Mouse (Mus musculus): ENCODE results near the gene Synpo2.

Gene Synpo2

DNA sequence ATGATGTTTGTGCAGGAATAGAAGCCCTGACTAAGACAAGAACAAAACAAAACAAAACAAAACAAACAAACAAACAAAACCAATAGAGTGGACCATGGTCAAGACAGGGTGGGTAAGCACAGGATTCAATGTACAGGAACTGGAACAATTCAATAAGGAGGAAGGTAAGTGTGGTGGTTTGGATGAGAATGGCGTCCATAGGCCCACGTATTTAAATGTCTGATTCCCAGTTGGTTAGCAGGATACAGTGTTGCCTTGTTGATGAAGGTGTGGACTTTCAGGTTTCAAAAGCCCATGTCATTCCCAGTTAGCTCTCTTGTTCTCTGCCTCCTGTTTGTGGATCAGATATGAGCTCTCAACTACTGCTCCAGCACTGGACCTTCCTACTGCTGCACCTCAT lies 140.8 kb downstream of the Synpo2 start:
- DNase-seq (ENCODE audit: low read depth in 2 of 2, low spot score in 2 of 2), result no peak

- DNase-seq (ENCODE audit: low read depth in 2 of 2, low spot score in 2 of 2), result no peak
Observed at GRCm38 (mm10) chr3:123093640-123094361, 142.1 kb downstream of the Synpo2 start.

GRCm38 (mm10) chr3:123092913-123093639 lies 142.9 kb downstream of the Synpo2 start:
- DNase-seq (ENCODE audit: low read depth in 2 of 2, low spot score in 2 of 2), result no peak

- no peak for DNase-seq (ENCODE audit: low read depth in 2 of 2, low spot score in 2 of 2)
Observed at GRCm38 (mm10) chr3:123092442-123092841, 143.5 kb downstream of the Synpo2 start.

- DNase-seq (ENCODE audit: low read depth in 2 of 2, low spot score in 2 of 2), result no peak
Observed at GRCm38 (mm10) chr3:123089297-123090020, 146.5 kb downstream of the Synpo2 start.

DNA sequence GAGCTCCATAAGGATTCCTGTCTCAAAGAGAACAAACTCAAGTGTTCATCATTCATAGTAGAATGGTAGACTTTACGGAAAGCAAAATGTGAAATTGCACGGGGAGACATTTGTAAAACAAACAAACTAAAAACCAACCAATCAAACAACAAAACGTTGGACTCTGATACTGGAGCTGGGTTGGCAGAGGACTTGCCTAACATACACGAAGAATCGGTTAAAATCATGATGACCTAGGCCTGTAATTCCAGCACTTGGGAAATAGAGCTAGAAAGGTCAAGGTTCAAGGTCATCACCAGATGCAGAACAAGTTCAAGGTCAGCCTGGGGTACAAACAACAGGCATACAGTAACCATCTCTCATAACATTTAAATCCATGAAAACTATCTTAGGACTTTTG lies 147.7 kb downstream of the Synpo2 start:
- DNase-seq (ENCODE audit: low read depth in 2 of 2, low spot score in 2 of 2), result no peak

GRCm38 (mm10) chr3:123085871-123086501 lies 150.0 kb downstream of the Synpo2 start:
- no peak for DNase-seq (ENCODE audit: low read depth in 2 of 2, low spot score in 2 of 2)

DNA sequence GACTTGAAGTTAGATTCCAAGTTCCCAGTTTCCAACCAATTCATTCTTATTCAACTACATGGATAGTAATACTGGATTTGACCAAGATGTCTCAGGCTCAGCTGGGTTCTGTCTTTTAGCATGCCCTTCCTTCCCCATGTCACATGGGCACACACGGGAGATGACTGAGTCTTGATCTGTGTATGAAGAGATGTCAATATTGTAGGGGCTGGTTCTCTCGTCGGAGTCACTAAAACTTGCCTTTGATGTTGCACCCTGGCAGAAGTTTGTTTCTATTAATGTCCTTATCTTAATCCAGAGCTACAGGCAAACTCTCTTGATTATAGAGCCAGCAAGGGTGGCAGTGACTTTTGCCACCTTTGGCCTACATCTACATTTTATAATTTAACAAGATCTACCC lies 154.3 kb downstream of the Synpo2 start:
- no peak for DNase-seq (ENCODE audit: low read depth in 2 of 2, low spot score in 2 of 2)

- DNase-seq (ENCODE audit: low read depth in 2 of 2, low spot score in 2 of 2), result no peak
Observed at GRCm38 (mm10) chr3:123080943-123081342, 155.0 kb downstream of the Synpo2 start.

- DNase-seq (ENCODE audit: low read depth in 2 of 2, low spot score in 2 of 2), result no peak
Observed at GRCm38 (mm10) chr3:123080017-123080725, 155.8 kb downstream of the Synpo2 start.

- DNase-seq (ENCODE audit: low read depth in 2 of 2, low spot score in 2 of 2), result no peak
Observed at GRCm38 (mm10) chr3:123075759-123076158, 160.2 kb downstream of the Synpo2 start.

DNA sequence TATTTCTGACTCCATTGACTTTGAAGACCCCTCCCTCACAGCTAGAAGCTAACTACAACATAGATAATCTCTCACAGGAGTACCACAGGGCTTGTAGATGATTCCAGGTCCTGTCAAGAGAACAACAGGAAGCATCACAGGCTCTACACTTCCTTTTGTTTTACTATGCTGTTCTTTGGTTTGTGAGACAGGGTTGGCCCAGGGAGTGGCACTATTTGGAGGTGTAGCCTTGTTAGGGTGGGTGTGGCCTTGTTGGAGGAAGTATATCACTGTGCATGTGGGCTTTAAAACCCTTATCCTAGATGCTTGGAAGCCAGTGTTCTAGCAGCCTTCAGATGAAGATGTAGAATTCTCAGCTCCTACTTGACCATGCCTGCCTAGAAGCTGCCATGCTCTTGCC lies 160.9 kb downstream of the Synpo2 start:
- no peak for DNase-seq (ENCODE audit: low read depth in 2 of 2, low spot score in 2 of 2)

GRCm38 (mm10) chr3:123073351-123073750 lies 162.6 kb downstream of the Synpo2 start:
- no peak for DNase-seq (ENCODE audit: low read depth in 2 of 2, low spot score in 2 of 2)

GRCm38 (mm10) chr3:123072472-123072871 lies 163.5 kb downstream of the Synpo2 start:
- DNase-seq (ENCODE audit: low read depth in 2 of 2, low spot score in 2 of 2), result no peak

DNA sequence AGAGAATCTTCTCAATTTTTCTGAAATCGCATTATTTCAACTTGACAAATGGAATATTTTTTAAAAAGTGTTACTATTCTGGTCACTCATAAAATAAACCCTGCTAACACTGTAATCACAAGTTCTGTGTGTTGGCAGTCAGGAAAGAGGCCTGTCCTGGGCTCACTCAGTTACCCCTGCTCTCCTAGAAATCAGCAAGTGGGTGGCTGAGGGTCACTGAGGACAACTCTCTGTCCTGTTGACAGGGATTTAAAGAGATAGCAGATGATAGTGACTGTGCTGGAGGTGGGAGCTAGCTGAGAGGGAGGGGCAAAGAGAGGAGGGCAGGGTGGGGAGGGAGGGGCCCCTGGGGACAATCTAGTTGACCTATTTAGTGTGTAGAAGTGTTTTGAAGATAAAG lies 165.0 kb downstream of the Synpo2 start:
- DNase-seq (ENCODE audit: low read depth in 2 of 2, low spot score in 2 of 2), result no peak

- no peak for DNase-seq (ENCODE audit: low read depth in 2 of 2, low spot score in 2 of 2)
Observed at GRCm38 (mm10) chr3:123066836-123067235, 169.1 kb downstream of the Synpo2 start.

DNA sequence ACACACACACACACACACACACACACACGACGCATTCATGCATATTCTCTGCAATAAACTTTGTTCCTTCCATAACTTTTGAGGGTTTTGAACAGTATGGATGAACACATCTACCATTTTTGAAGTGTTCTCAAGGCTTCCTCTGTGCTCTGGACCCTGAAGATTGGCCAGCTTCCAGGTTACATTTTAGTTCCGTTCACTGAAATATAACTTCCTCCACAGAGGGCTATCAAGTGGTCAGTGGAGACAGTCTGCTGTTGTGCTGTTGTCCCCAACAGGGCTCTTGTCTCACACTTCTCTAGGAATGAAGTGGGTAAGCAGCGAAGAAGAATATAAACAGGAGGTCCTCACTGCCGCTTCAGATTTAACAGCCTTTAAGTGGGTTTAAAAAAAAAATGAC lies 170.5 kb downstream of the Synpo2 start:
- no peak for DNase-seq (ENCODE audit: low read depth in 2 of 2, low spot score in 2 of 2)

DNA sequence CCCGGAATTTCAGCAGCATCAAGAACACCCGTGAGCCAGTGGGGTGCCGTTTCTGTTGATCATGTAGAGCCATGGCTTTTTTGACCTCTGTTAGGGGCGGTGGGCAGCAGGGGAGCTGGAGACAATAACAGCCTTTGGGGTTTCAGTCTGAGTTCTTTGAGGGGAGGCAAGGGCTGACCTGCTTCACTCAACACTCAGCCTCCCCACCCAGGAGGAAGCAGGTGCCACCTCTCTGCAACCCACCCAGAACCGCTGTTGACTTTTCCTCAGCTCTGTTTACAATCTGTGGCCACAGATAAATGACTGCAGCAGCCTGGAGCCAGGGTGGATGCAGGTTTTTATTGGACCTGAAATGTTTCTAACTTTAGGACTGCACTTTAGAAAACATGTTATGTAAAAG lies 171.8 kb downstream of the Synpo2 start:
- DNase-seq (ENCODE audit: low read depth in 2 of 2, low spot score in 2 of 2), result no peak

DNA sequence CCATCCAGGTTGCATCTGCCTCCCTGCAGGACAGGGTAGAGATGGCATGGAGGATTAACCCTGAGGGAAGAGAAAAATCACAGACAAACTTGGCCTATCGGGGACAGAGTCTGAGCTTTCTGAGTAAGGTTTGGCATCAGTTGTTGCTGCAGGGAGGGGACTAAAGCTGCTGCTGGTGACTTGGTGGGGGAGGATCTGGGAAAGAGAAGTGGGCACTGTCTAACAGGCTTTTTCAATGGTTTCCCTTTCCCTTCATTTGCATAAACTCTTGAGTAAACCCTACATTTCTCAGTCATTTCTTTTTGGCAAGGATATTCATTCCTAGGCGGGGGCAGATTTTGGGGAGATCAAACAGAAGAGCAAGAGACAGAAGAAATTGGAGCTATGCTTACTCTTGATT lies 174.0 kb downstream of the Synpo2 start:
- no peak for DNase-seq (ENCODE audit: low read depth in 2 of 2, low spot score in 2 of 2)

DNA sequence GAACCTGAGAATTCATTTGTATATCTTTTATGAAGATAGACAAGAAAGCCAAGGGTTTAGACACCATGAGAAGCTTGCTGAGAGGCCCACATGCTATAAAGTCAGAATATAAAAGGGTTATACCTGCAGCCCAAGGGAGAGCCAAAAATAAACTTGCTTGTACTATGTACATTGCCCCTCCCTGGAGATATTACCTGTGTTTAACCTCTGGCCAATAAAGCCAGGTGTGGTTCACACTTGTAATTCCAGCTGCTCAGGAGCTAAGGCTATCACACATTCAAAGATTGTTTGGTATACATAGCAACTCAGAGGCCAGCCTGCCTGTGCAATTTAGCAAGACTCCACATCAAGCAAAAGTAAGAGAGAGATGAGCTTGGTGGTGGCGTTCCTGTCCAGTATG lies 177.1 kb downstream of the Synpo2 start:
- DNase-seq (ENCODE audit: low read depth in 2 of 2, low spot score in 2 of 2), result no peak

DNA sequence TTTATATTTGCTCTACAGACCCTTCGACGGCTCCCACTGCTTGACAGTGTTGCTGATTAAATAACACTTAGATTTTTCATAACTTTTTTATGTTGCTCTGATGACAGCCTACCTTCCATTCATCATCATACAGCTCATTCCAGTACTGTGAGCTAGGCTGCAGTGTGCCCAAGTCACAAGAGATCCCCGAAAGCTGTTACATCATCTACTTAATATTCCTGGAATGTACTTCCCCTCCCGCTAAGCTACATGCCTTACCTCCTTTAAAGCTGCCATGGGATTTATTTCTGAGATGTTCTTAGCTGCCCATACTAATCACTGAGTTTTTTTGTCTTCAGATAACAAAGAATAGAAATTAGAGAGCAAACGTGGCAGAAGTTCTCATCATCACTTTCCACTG lies 181.8 kb downstream of the Synpo2 start:
- no peak for DNase-seq (ENCODE audit: low read depth in 2 of 2, low spot score in 2 of 2)

Data from CD8-positive naive resting alpha-beta T cell, adult 2 months (primary cell).